Mouse (Mus musculus): ENCODE measurements at regions not wholly inside any gene's neighbourhood (a gene's known extent, or its start where the extent isn't known, plus 50 kb on each side); places are given as distances from the start of the nearest gene placed in this dataset.

- intact Hi-C loops (cut with DNase I): no loop called here
- no peak for DNase-seq
Observed at GRCm38 (mm10) chr7:95460889-95461288, 710.2 kb upstream of the Tenm4 start.

GRCm38 (mm10) chr7:95465506-95465905, 705.5 kb upstream of the Tenm4 start:
- intact Hi-C loops (cut with DNase I): no loop called here

GRCm38 (mm10) chr7:95467028-95467427, 704.0 kb upstream of the Tenm4 start:
- intact Hi-C loops (cut with DNase I): no loop called here
- DNase-seq: no peak

More at GRCm38 (mm10) chr7:95465506-95465905, 705.5 kb upstream of the Tenm4 start:
- no peak for DNase-seq

GRCm38 (mm10) chr7:95473892-95474291, 697.2 kb upstream of the Tenm4 start:
- DNase-seq: no peak
- intact Hi-C loops (cut with DNase I): no loop called here

GRCm38 (mm10) chr7:95480121-95480726, 690.8 kb upstream of the Tenm4 start:
- DNase-seq: no peak
- intact Hi-C loops (cut with DNase I): no loop called here

- DNase-seq: peak; percentile 53
- intact Hi-C loops (cut with DNase I): no loop called here
Observed at GRCm38 (mm10) chr7:95489666-95490065, 681.4 kb upstream of the Tenm4 start.

GRCm38 (mm10) chr7:95494793-95495192, 676.3 kb upstream of the Tenm4 start:
- intact Hi-C loops (cut with DNase I): no loop called here
- DNase-seq: no peak

- peak; percentile 1 for DNase-seq
- intact Hi-C loops (cut with DNase I): no loop called here
Observed at GRCm38 (mm10) chr7:95502959-95503358, 668.1 kb upstream of the Tenm4 start.

- no peak for DNase-seq
Observed at GRCm38 (mm10) chr7:95547256-95547655, 623.8 kb upstream of the Tenm4 start.

GRCm38 (mm10) chr7:95550099-95550498, 620.9 kb upstream of the Tenm4 start:
- DNase-seq: no peak
- intact Hi-C loops (cut with DNase I): no loop called here

More at GRCm38 (mm10) chr7:95547256-95547655, 623.8 kb upstream of the Tenm4 start:
- intact Hi-C loops (cut with DNase I): no loop called here

GRCm38 (mm10) chr7:95551798-95552387, 619.2 kb upstream of the Tenm4 start:
- DNase-seq: no peak
- intact Hi-C loops (cut with DNase I): no loop called here

- intact Hi-C loops (cut with DNase I): no loop called here
- DNase-seq: no peak
Observed at GRCm38 (mm10) chr7:95558589-95558988, 612.5 kb upstream of the Tenm4 start.

GRCm38 (mm10) chr7:95578633-95579032, 592.4 kb upstream of the Tenm4 start:
- no peak for DNase-seq
- intact Hi-C loops (cut with DNase I): no loop called here

GRCm38 (mm10) chr7:95581325-95581724, 589.7 kb upstream of the Tenm4 start:
- DNase-seq: no peak
- intact Hi-C loops (cut with DNase I): no loop called here

- intact Hi-C loops (cut with DNase I): no loop called here
- no peak for DNase-seq
Observed at GRCm38 (mm10) chr7:95598339-95598738, 572.7 kb upstream of the Tenm4 start.

GRCm38 (mm10) chr7:95613736-95614135, 557.3 kb upstream of the Tenm4 start:
- intact Hi-C loops (cut with DNase I): no loop called here
- no peak for DNase-seq

- DNase-seq: peak; percentile 60
- intact Hi-C loops (cut with DNase I): no loop called here
Observed at GRCm38 (mm10) chr7:95617370-95617769, 553.7 kb upstream of the Tenm4 start.

- DNase-seq: no peak
- intact Hi-C loops (cut with DNase I): no loop called here
Observed at GRCm38 (mm10) chr7:95618170-95618569, 552.9 kb upstream of the Tenm4 start.

GRCm38 (mm10) chr7:95620079-95620478, 551.0 kb upstream of the Tenm4 start:
- no peak for DNase-seq
- intact Hi-C loops (cut with DNase I): no loop called here

GRCm38 (mm10) chr7:95640683-95641082, 530.4 kb upstream of the Tenm4 start:
- intact Hi-C loops (cut with DNase I): no loop called here
- no peak for DNase-seq

- no peak for DNase-seq
- intact Hi-C loops (cut with DNase I): no loop called here
Observed at GRCm38 (mm10) chr7:95674319-95674718, 496.7 kb upstream of the Tenm4 start.

- no peak for DNase-seq
- intact Hi-C loops (cut with DNase I): no loop called here
Observed at GRCm38 (mm10) chr7:95682521-95682920, 488.5 kb upstream of the Tenm4 start.

GRCm38 (mm10) chr7:95687733-95688132, 483.3 kb upstream of the Tenm4 start:
- intact Hi-C loops (cut with DNase I): no loop called here
- DNase-seq: no peak

Measured in left cerebral cortex, postnatal 4 days (tissue).